Mouse (Mus musculus): ENCODE data around the gene Cmtm1.
"Not testable (repeated sequence)": the region's sequence is repeated elsewhere in the genome, so short reads cannot be mapped to it uniquely, and the experiment has no call there.

Cmtm1 gene

DNA sequence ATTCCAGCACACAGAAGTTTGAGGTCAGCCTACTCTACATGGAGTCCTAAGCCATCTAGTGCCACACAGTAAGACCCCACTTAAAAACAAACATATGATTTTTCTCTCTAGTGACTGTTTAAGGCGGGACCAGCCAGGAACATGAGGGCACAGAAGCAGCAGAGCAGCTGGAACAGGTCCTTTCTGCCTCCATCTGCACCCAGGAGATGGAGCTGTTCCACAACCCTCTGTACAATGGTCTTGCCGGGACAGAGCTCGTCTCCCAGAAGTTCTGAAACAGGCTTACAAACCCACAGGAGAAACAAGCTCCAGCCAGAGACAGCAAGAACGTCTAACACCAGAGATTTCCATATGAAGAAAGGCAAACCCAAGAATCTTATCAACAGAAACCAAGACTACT lies 3.4 kb upstream of the Cmtm1 start:
- no peak for DNase-seq

GRCm38 (mm10) chr8:104312023-104312422 lies 2.1 kb upstream of the Cmtm1 start:
- DNase-seq, result not testable (repeated sequence)

DNA sequence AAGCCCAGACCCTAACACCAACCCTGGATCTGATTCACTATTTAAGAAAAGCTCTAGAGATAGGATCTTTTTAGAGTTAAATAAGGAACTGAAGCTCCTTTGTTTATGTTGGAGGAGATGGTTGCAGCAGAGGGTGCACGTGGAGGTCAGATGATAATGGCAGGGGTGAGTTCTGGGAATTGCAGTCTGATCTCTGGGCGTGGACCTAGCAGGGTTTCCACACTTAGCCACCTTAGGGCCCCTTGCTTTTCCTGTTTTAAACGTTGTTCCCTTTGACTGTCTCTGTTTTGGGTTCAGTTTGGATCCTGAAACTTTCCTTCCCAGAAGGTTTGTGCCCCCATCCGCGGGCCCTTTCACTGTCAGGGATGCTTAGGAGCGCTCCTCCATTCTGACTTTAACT lies 1.6 kb downstream of the Cmtm1 start:
- not testable (repeated sequence) for DNase-seq

- no peak for DNase-seq
Observed at GRCm38 (mm10) chr8:104304962-104305361, 5.0 kb downstream of the Cmtm1 start.

GRCm38 (mm10) chr8:104302536-104302935 lies 7.4 kb downstream of the Cmtm1 start:
- not testable (repeated sequence) for DNase-seq

DNA sequence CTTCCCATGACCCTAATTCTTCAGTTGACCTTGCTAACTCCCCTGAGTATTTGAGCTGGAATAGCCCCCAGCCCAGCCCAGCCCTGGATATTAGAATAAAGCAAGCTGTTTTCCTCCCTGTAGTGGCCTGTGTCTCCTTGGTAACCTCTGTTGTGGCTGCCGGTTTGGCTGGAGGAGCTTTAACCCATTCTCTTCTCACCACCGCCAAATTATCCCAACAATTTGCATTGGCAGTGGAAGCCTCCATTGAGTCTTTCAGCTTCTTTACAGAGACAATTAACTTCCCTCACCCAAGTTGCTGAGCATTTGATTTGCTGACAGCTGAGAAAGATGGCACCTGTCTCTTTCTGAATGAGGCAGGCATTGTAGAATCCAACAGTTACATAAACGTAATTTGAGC lies 8.4 kb downstream of the Cmtm1 start:
- DNase-seq, result peak; percentile 54

DNA sequence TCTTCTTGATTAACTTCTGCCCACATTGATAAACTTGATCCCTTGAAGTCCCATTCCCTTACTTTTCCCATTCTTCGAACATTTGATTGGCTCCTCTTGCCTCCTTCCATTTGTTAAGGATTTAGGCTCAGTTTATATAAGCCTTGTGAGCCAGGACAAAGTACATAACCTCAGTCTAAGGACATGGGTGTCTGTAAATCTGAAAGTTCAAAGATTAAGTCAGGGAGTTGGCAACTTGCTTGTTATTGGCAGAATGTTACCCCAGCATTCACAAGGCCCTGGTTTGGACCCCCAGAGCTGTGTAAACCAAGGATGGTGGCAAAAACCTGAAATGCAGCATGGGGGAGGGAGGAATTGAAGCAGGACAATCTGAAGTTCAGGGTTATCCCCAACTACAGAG lies 15.5 kb downstream of the Cmtm1 start:
- DNase-seq, result no peak

DNA sequence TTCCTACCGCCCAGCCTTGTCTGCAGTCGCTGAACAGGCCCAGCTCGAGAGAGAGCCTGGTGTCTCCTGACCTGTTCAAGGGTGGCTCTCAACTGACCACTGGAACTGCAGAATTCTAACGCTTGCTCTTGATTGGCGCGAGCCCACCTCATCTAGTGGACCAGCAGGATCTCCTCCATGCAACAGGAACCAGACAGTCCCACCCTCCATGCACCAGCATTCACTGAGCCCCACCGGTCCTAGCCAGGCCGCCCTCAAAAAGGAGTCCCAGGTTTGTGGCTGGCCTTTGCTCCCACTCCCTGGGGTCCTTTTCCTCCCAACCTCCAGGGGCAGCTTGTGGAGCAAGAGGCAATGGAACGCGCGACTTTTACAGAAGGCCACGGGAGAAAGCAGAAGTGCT lies 16.9 kb downstream of the Cmtm1 start, which contains the start of gene Cmtm2a:
Gene Cmtm2a (minus strand): TSS at position 101 of the 400 bp plus-strand sequence.
- DNase-seq, result not testable (repeated sequence)

- DNase-seq, result no peak
Observed at GRCm38 (mm10) chr8:104268937-104269440, 41.0 kb downstream of the Cmtm1 start.

DNA sequence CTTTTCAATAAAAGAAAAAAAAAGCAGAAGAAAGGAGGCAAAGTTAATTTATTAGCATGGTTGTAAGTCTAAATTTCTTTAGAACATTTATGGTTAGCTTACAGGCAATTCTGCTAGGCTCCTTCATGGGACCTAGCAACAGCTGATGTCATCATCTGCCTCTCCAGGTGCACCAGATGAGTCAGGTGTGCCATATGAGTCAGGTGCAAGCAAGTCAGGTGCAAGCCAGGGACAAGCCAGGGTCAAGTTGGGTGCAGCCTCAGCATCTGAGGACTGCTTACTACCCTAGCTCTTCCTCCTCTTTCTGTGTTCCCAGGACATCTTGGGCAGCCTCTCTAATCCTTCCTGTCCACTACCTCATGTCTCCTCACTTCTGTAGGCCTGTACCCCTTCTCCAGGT lies 41.6 kb downstream of the Cmtm1 start:
- DNase-seq, result no peak

DNA sequence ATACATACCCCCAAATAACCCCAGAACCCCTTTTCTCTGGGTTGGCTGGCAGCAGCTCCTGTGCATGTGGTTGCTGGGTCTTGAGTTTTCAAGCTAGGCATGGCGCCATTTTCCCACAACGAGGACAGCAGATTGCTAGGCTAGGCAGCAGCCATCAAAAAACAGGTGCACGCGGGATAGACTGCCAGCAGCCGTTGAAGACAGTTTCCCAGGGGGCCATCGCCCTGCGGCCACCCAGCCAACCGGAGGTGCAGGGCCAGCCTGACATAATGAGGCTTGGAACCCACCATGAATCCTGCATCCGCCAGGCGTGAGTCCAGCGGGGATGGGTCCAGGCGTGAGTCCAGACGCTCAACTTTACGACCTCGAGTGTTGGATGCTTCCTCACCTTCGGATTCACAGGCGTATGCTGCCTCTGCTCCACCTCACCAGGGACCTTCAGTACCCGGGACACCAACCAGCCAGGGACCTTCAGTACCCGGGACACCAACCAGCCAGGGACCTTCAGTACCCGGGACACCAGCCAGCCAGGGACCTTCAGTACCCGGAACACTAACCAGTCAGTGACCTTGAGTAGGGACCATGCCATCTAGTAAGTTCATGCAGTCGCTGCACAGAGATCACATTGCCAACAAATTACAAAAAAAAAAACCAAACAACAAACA lies 45.5 kb downstream of the Cmtm1 start:
- not testable (repeated sequence) for DNase-seq

GRCm38 (mm10) chr8:104261802-104262201 lies 48.1 kb downstream of the Cmtm1 start:
- DNase-seq, result not testable (repeated sequence)

- peak; percentile 6 for DNase-seq
Observed at GRCm38 (mm10) chr8:104253016-104253415, 56.9 kb downstream of the Cmtm1 start.

- DNase-seq, result peak; percentile 39
Observed at GRCm38 (mm10) chr8:104251461-104251860, 58.5 kb downstream of the Cmtm1 start.

DNA sequence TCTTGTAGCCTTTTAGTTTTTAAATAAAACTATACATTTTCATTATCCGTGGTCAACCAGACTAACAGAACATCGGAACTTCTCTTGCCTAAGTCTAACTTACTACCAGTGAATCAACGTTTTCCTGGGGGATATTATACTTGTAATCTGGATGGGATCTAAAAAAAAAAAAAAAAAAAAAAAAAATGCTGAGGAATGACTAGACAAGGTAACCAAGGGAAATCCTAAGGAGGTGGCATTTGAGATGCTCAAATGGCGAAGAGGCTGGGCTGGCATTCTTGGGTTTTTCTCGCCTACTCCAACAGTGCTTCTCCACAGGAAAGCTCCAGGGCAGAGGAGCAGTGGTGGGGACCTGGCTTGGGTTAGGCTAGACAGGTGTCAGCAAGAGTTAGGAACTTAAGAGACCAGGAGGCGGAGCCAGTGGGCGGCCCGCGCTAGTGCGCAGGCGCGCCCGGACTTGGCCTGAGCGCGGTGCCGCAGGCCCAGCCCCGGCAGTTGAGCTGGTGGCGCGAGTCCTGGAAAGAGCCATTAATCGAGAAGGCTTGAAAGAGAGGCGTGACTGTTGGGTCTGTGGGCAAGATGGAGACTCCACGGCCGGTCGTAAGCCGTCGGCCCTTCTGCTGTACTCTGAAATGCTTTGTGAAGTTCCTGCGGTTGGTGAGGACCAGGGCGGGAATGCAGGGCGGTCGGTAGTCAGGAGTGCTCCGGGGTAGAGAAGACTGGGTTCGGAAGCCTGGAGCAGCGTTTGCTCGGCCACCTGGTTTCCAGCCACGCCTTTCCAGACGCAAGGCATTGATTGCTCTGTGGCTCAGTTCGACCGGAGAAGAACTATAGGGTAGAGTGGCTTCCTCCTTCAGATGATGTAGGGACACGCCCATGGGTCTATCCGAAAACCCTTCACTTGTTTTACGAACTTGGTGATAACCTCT lies 59.2 kb downstream of the Cmtm1 start, which contains the start of gene Cklf:
Gene Cklf (plus strand): TSS at position 423 of the 929 bp plus-strand sequence.
- peak; percentile 95 for DNase-seq

DNA sequence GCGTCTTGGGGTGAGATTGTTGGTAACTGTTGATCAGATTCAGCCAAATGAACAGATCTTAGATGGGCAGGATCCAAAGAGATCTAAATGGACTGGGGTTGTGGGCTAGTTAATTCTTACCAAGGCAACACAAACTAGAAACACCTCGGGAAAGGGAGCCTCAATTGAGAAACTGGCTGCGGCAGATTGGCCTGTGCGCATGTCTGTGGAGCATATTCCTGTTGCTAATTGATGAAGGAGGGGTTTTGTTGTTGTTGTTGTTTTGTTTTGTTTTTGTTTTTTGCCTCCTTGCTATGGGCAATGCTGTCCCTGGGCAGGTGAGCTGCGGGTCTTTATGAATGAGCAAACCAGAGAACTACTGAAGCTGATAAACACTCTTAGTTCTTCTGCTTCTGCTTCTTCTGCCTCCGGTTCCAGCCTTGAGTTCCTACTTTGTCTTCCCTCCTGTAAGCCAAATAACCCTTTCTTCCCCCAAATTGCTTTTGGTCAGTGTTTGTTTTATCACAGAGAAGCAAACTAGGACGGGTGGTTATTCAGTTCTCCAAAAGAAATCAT lies 60.4 kb downstream of the Cmtm1 start:
- no peak for DNase-seq

- DNase-seq, result peak; percentile 90
Observed at GRCm38 (mm10) chr8:104248276-104248675, 61.7 kb downstream of the Cmtm1 start, which contains the start of gene Tk2. Tk2 (minus strand) TSS chr8:104248558.

GRCm38 (mm10) chr8:104247908-104248275 lies 62.1 kb downstream of the Cmtm1 start:
- no peak for DNase-seq

DNA sequence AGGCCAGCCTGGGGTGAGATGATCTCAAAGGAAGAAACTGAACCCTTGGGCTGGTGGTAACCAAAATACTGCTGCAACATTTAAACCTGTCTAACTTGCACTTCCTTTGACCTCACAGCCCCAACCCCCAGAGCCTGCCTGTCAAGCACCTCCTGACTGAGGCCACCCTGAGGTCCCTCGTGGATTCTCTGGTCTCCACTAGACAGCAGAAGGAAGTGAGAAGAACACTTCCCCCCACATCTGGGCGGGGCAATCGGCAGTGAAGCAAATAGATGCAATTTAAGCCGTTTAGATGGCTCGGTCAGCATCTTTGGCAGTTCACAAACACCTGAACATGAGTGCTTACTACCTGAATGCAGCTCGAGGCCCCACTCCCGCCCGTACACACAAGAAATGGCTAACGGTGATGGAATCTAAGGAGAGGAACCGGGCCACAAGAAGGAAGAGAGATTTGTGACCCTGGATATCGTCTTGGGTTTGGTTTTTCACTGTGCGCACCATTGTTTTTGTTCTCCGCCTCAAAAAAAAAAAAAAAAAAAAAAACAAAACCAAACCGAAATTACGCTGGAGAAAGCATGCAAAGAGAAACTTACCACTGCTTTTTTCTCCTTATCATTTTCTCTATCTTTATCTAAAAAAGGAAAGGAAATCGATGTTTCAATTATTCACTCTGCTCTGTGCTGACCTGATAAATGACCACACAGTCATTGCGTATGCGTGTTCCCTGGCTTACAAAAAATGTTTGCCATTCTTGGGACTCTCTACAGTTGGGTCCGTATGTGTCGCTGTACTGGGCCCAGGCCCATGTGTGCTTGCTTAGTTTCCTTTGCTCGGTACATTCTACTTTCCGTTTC lies 62.7 kb downstream of the Cmtm1 start:
- no peak for DNase-seq

DNA sequence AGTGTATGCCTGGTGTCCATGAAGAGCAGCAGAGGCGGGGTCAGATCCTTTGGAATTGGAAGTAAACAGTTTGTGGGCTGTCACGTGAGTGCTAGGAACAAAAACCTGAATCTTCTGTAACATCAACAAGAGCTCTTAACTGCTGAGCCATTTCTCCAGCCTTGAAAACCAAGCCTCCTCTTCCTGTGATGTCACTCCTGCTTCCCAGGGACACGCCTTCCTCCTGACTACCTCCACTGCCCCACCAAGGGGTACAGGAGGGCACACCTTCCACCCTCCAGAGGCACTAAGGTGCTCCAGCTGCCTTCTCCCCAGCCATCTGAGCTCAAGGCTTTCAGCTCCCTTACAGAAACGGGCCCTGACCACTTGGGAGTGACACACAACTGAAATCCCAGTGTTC lies 63.3 kb downstream of the Cmtm1 start:
- DNase-seq, result no peak

Measured in embryo, embryonic 11 days (tissue).